Mouse (Mus musculus) limb, embryonic 14.5 days (tissue): ENCODE results near the gene Ppm1m. TPM values are rescaled to one million over a fixed set of nuclear protein-coding genes. Genes with fewer than 3 reads are reported as not detected.

Experiments
- ATAC-seq: fragments of 200-750 bp; cut with Nextera tagmentation; 2 replicates; pipeline ENCODE4 v1.8.0; 2017; ENCODE audit warnings: low read depth, moderate number of reproducible peaks, moderate TSS enrichment; ENCODE audit not compliant: low FRiP score
- DNase-seq: peaks from one replicate; pipeline ENCODE4 v3.0.0-alpha.2; 2015; ENCODE audit warnings: low spot score
- H3K27ac ChIP-seq: fragments of 300-500 bp; sonication (generic); replicated peaks from 2 replicates; pipeline ENCODE4 v1.5.1; 2014; ENCODE audit warnings: low read depth, mild to moderate bottlenecking, low read length, moderate library complexity, mixed read lengths
- H3K27me3 ChIP-seq: fragments of 300-500 bp; sonication (generic); 2 replicates; pipeline ENCODE4 v1.6.1; 2014; ENCODE audit warnings: low read length, mixed read lengths; ENCODE audit not compliant: control insufficient read depth, insufficient read depth
- H3K36me3 ChIP-seq: fragments of 300-500 bp; sonication (generic); 2 replicates; pipeline ENCODE4 v1.6.1; 2014; ENCODE audit warnings: mild to moderate bottlenecking, low read length, moderate library complexity, mixed read lengths; ENCODE audit not compliant: control insufficient read depth, insufficient read depth
- H3K4me1 ChIP-seq: fragments of 300-500 bp; sonication (generic); 2 replicates; pipeline ENCODE4 v1.6.1; 2014; ENCODE audit warnings: antibody characterized with exemption, low read length, mixed read lengths; ENCODE audit not compliant: control insufficient read depth, insufficient read depth
- H3K4me2 ChIP-seq: fragments of 300-500 bp; sonication (generic); replicated peaks from 2 replicates; pipeline ENCODE4 v1.6.1; 2014; ENCODE audit warnings: low read depth, mild to moderate bottlenecking, low read length, moderate library complexity; ENCODE audit not compliant: severe bottlenecking
- H3K4me3 ChIP-seq: fragments of 300-500 bp; sonication (generic); replicated peaks from 2 replicates; pipeline ENCODE4 v1.5.1; 2014; ENCODE audit warnings: low read length
- H3K9ac ChIP-seq: fragments of 300-500 bp; sonication (generic); 2 replicates; pipeline ENCODE4 v1.6.1; 2014; ENCODE audit warnings: mild to moderate bottlenecking, low read depth, low read length, moderate library complexity; ENCODE audit not compliant: severe bottlenecking
- H3K9me3 ChIP-seq: fragments of 300-500 bp; sonication (generic); 2 replicates; pipeline ENCODE4 v1.6.1; 2016; ENCODE audit warnings: low read length; ENCODE audit not compliant: control insufficient read depth
- POLR2A ChIP-seq: fragments of 200-500 bp; IDR thresholded peaks from 2 replicates; pipeline ENCODE4 v1.8.0; 2012; ENCODE audit warnings: inconsistent platforms, mild to moderate bottlenecking, moderate library complexity, borderline replicate concordance; ENCODE audit not compliant: insufficient read depth, insufficient read length; ENCODE audit errors: extremely low read depth
- WGBS: fragments of 180-500 bp; shearing (Covaris S2); extraction: QIAGEN DNeasy Blood & Tissue Kit; methylation state at CpG from one replicate; pipeline ENCODE4 v1.1.7; 2014; 5-methylcytosine and 5-hydroxymethylcytosine counted together
- polyA plus RNA-seq, 2 experiments: library from polyadenylated mRNA; depleted of rRNA in 1 of 2; stranded (reverse) in 1 of 2; unstranded in 1 of 2; fragments of >200 nt; fragmentation: Nextera tagmentation in 1 of 2; extraction: Ambion mirVana in 1 of 2; gene quantifications; 2 replicates each; pipeline versions ENCODE4 v1.2.1 to v1.2.3; 2012 to 2014

Ppm1m gene
- polyA plus RNA-seq, 2 experiments, result 39.2 to 87.0 TPM

DNA sequence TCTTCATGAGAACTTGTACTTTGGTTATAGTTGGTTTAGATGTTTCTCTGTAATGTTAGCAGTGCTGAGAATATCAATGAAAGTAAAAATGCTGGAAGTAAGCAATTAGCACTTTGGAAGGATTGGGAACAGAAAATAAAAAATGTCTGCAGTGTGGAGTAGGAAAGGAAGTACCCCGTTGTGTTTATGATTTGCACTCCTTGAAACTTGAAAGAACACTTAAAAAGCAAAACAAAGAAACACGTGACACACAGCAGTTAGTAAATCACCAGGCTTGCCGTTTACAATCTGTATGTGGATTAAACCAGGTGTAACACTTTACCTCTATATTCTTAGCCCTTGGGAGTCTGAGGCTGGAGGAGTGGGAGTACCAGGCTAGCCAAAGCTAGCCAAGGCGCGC, 22.8 kb downstream of the Ppm1m start:
- Histone ChIP-seq H3K4me3 (no peak overlapping the region), H3K27me3 (no peaks in the 10 kb centered on the region), H3K36me3 (peaks cover 56% of the 10 kb centered on the region), H3K4me1 (peaks cover 22% of the 10 kb centered on the region), H3K9me3 (no peaks in the 10 kb centered on the region), H3K4me2 (no peak overlapping the region), H3K9ac (no peak overlapping the region), H3K27ac (no peak overlapping the region)
- 41% methylated on average over 5 of the region's 5 CpGs for WGBS
- TF ChIP-seq POLR2A, result no peak
- no peak for ATAC-seq
- no peak for DNase-seq

DNA sequence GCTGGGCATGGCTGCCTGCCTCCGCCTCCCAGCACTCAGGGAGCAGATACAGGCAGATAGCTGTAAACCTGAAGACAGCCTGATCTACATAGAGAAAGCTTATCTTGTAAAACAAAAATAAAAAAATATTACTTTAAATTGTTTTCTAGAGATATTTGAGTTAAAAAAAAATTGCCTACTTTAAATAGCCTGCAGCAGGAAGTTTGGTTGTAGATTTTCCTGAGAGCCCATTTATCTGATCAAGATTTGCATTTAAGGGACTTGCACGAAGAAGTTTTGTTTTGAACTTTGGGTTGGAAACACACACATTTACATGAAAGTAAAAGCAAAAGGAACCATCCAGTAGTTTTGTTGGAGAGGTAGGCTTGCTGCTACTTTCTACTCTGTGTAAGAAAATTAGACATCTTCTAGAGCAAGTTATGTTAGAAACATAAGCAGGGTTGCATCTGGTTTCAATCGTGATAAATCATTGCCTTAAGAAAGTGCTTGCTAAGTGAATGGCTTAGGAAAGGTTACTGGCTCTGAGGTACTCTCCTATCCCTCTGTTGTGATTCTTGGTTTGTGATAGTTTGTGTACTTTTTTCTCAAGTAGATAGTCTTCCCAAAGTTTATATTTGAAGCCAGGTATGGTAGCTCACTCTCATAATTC, 23.9 kb downstream of the Ppm1m start:
- no peak for DNase-seq
- Histone ChIP-seq H3K9me3 (no peaks in the 10 kb centered on the region), H3K27me3 (no peaks in the 10 kb centered on the region), H3K4me1 (peaks cover 22% of the 10 kb centered on the region), H3K36me3 (peaks cover 45% of the 10 kb centered on the region), H3K27ac (no peak overlapping the region), H3K9ac (no peak overlapping the region), H3K4me3 (no peak overlapping the region), H3K4me2 (no peak overlapping the region)
- ATAC-seq, result no peak
- no peak for TF ChIP-seq POLR2A
- 50% methylated on average over 3 of the region's 3 CpGs for WGBS

DNA sequence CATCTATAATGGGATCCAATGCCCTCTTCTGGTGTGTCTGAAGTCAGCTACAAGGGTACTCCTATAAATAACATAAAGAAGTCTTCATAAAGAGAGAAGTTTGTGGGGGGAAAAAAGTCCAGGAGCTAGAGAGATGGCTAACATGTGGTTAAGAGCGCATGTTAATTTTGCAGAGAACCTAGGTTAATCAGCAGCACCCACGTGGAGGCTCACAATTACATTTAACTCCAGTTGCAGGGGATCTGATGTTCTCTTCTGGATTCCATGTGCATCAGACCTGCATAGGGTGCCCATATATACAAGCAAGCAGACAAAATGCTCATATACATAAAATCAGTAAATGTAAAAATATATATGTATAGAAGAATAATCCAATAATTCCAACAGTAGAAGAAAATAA, 26.2 kb downstream of the Ppm1m start:
- Histone ChIP-seq H3K4me2 (peak overlapping the region; percentile 73), H3K27ac (no peak overlapping the region), H3K4me3 (peak overlapping the region; percentile 76), H3K9ac (no peak overlapping the region), H3K27me3 (no peaks in the 10 kb centered on the region), H3K4me1 (peaks cover 27% of the 10 kb centered on the region), H3K9me3 (no peaks in the 10 kb centered on the region), H3K36me3 (peaks cover 23% of the 10 kb centered on the region)
- TF ChIP-seq POLR2A, result no peak
- DNase-seq (no peak), ATAC-seq (no peak)
- WGBS, result 52% methylated on average over 2 of the region's 2 CpGs

DNA sequence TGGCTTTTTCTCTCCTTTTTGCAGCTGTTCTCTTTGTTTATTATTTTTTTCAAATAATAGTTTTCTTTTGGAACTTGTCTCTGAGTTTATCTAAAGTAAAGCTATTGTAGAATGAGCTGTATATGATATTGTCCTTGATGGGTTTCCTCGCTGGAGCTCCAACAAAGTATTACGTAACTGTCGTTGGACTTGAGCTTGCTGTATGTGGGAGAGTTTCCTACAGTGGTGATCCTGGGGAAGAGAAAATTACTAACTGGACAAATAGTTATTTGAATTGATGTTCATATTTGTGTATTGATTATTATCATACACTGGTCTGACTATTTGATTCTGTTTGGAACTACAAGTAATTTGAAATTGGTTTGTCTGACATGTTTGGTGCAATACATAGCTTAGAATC, 27.0 kb downstream of the Ppm1m start:
- ATAC-seq, result no peak
- peaks cover 27% of the 10 kb centered on the region for H3K4me1 ChIP-seq
- H3K9ac ChIP-seq, result peak overlapping the region; percentile 90; the same call in 1 of the 2 replicates
- H3K4me3 ChIP-seq, result peak overlapping the region; percentile 76
- no peak for TF ChIP-seq POLR2A
- no peaks in the 10 kb centered on the region for H3K27me3 ChIP-seq
- H3K4me2 ChIP-seq, result peak overlapping the region; percentile 73
- WGBS, result 12% methylated on average over 3 of the region's 3 CpGs
- DNase-seq, result no peak
- H3K36me3 ChIP-seq, result peaks cover 14% of the 10 kb centered on the region
- no peak overlapping the region for H3K27ac ChIP-seq
- no peaks in the 10 kb centered on the region for H3K9me3 ChIP-seq

DNA sequence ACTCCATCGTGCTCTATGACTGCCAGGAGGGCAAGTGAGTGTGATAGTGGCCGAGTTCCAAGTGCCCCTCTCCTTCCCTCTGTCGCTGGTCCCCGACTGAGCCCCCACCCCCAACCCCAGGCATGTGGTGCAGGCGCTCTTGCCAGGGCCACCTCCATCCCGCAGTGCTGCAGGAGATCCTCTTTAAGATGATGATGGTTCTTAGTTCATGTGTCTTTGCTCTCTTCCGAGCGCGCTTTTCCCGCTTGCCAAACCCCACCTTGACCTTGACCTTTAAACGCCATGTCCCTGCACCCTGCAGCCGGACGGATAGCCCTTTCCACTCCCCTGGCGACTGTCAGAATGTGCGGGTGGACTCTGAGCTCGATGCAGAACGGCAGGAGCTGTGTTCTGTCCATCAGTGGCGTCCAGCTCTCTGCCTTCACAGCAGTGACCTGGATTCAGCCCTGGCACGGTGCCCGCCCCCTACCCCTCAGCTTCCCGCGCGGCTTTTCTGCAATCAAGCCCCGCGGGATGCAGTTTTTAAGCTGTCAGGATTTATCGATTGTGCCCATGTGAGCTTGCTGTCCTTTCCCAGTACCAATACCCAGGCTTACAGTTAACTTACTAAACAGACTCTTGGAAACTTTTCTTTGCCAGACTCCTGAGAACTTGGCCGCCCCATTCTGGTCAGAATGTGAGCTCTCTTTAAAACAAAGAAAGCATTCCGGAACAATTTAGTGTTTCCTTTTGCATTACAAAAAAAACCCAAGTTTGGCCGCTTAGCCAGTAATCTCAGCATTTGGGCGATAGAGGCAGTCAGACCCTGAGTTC, 28.0 kb downstream of the Ppm1m start:
- DNase-seq (peak; percentile 70), ATAC-seq (peak; percentile 35)
- H3K4me2 ChIP-seq, result peak overlapping the region; percentile 73
- H3K4me3 ChIP-seq, result peak overlapping the region; percentile 76
- peak overlapping the region; percentile 90 for H3K9ac ChIP-seq
- WGBS, result 1% methylated on average over 30 of the region's 30 CpGs
- no peaks in the 10 kb centered on the region for H3K27me3 ChIP-seq
- peak overlapping the region; percentile 96 for H3K27ac ChIP-seq
- peaks cover 5% of the 10 kb centered on the region for H3K36me3 ChIP-seq
- H3K9me3 ChIP-seq, result no peaks in the 10 kb centered on the region
- peaks cover 27% of the 10 kb centered on the region for H3K4me1 ChIP-seq
- TF ChIP-seq POLR2A, result no peak
